Mouse (Mus musculus) C2C12 (cell line): ENCODE measurements at regions not wholly inside any gene's neighbourhood (a gene's known extent, or its start where the extent isn't known, plus 50 kb on each side); places are given as distances from the start of the nearest gene placed in this dataset.

Experiments
- CTCF ChIP-seq: IDR thresholded peaks from one replicate; pipeline ENCODE4 v1.5.1; 2011; ENCODE audit not compliant: control insufficient read depth, insufficient read depth, insufficient read length
- MYOD1 ChIP-seq: IDR thresholded peaks from one replicate; pipeline ENCODE4 v1.6.1; 2011; ENCODE audit warnings: low read depth; ENCODE audit not compliant: control insufficient read depth, insufficient read length
- MYOG ChIP-seq: IDR thresholded peaks from one replicate; pipeline ENCODE4 v1.6.1; 2011; ENCODE audit not compliant: control insufficient read depth, insufficient read length; ENCODE audit errors: extremely low read depth

DNA sequence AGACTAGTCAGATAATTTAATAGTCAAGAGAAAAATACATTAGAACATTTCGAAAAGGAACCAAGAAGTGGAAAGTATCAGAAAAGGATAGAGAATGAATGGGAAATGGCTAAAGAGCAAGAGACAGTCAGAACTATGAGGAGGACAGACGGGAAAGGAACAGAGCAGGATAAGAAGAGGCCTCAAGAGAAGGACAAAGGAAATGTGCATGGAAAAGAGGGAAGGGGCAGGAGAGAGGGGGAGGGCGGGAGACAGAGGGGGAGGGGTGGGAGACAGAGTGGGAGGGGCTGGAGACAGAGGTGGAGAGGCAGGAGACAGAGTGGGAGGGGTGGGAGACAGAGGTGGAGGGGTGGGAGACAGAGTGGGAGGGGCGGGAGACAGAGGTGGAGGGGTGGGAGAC lies 509.7 kb downstream of the Arl4a start:
- no peak for TF ChIP-seq MYOG
- TF ChIP-seq MYOD1 = no peak
- TF ChIP-seq CTCF = no peak
